ENCODE assay signal across 9 mouse cellular contexts in genomic region chr2:4883009-4883704, GRCm38 (mm10). TPM values are rescaled to one million over a fixed set of nuclear protein-coding genes. Genes with fewer than 3 reads are reported as not detected.
A peak's percentile ranks its signal among the peaks of the same experiment; 100 is the strongest.
DNase-seq lines count a peak whose midpoint lies in the region; ATAC-seq and TF ChIP-seq lines count a peak whose summit lies in the region.
"Had no signal": no experiment of that assay in that cellular context is flagged by ENCODE, and none has a peak within 500 bp of the region (broad histone marks: within the 10 kb centered on the region; RNA-seq: fewer than 3 reads in every experiment).

No protein-coding gene starts in this region.

- H3K27me3 ChIP-seq in ES-Bruce4 (ENCODE audit: control insufficient read depth, insufficient read depth, low read length, poor library complexity, severe bottlenecking) = no peaks in the 10 kb centered on the region
- H3K27me3 ChIP-seq in forebrain, embryonic 12.5 days = no peaks in the 10 kb centered on the region
- H3K27me3 ChIP-seq in liver, embryonic 12.5 days (replicated peaks) = peaks cover 22% of the 10 kb centered on the region
- H3K27me3 ChIP-seq: Patski had no signal

- ATAC-seq in forebrain, embryonic 12.5 days (ENCODE audit: low FRiP score) = no peak
- no peak for ATAC-seq in liver, embryonic 12.5 days

- H3K27ac ChIP-seq in gastrocnemius, adult 2 months = peak overlapping the region; percentile 99; the same call in 1 of the 2 replicates
- H3K27ac ChIP-seq in ES-Bruce4 (ENCODE audit: insufficient read depth, low read length) = peak overlapping the region; percentile 93
- H3K27ac ChIP-seq in forebrain, embryonic 12.5 days = peak overlapping the region; percentile 100
- peak overlapping the region; percentile 94 for H3K27ac ChIP-seq in liver, embryonic 12.5 days

- intact Hi-C loops in gastrocnemius, adult 2 months (cut with DNase I) = no loop called here
- intact Hi-C loops in gastrocnemius, postnatal 36 days (cut with DNase I) = loop anchor here (5.0 kb wide), 1 partner anchor 166 kb away; the partner anchor contains the start of gene Bend7

- H3K36me3 ChIP-seq in ES-Bruce4 (ENCODE audit: control insufficient read depth, insufficient read depth, low read length, poor library complexity, severe bottlenecking) = peaks cover 22% of the 10 kb centered on the region
- peaks cover 36% of the 10 kb centered on the region for H3K36me3 ChIP-seq in forebrain, embryonic 12.5 days (replicated peaks)
- H3K36me3 ChIP-seq in liver, embryonic 12.5 days = peaks cover 42% of the 10 kb centered on the region

- H3K9me3 ChIP-seq in ES-Bruce4 (replicated peaks; ENCODE audit: control insufficient read depth, insufficient read depth, low read length, poor library complexity, severe bottlenecking) = no peaks in the 10 kb centered on the region
- H3K9me3 ChIP-seq in forebrain, embryonic 12.5 days = no peaks in the 10 kb centered on the region
- H3K9me3 ChIP-seq in liver, embryonic 12.5 days (replicated peaks) = no peaks in the 10 kb centered on the region

- TF ChIP-seq CTCF in gastrocnemius, adult 2 months (IDR thresholded peaks at IDR 0.05) = no peak
- no peak for TF ChIP-seq CTCF in ES-Bruce4 (IDR thresholded peaks at IDR 0.05; ENCODE audit: low read depth, low read length)

- DNase-seq in gastrocnemius, adult 2 months = no peak
- no peak for DNase-seq in gastrocnemius, postnatal 36 days
- DNase-seq in thymus, postnatal 0 days (ENCODE audit: low spot score) = peak; percentile 66
- no peak for DNase-seq in urinary bladder, postnatal 4 days (ENCODE audit: low spot score in 2 of 2)
- DNase-seq in cerebellum, adult 8-10 months = no peak

- TF ChIP-seq POLR2A in ES-Bruce4 (IDR thresholded peaks at IDR 0.05; ENCODE audit: insufficient read depth, low read length) = no peak

- H3K4me2 ChIP-seq in forebrain, embryonic 12.5 days = peak overlapping the region; percentile 59
- H3K4me2 ChIP-seq in liver, embryonic 12.5 days = peak overlapping the region; percentile 91

- H3K4me1 ChIP-seq in ES-Bruce4 (ENCODE audit: control insufficient read depth, insufficient read depth, low read length) = peaks cover 1% of the 10 kb centered on the region
- peaks cover 22% of the 10 kb centered on the region for H3K4me1 ChIP-seq in forebrain, embryonic 12.5 days
- peaks cover 25% of the 10 kb centered on the region for H3K4me1 ChIP-seq in liver, embryonic 12.5 days

- H3K4me3 ChIP-seq in gastrocnemius, adult 2 months = peak overlapping the region; percentile 99
- H3K4me3 ChIP-seq in ES-Bruce4 (ENCODE audit: low read depth, low read length) = peak overlapping the region; percentile 64
- peak overlapping the region; percentile 77 for H3K4me3 ChIP-seq in forebrain, embryonic 12.5 days (replicated peaks)
- peak overlapping the region; percentile 98 for H3K4me3 ChIP-seq in liver, embryonic 12.5 days

- TF ChIP-seq EP300 in ES-Bruce4 (IDR thresholded peaks at IDR 0.05; ENCODE audit: insufficient read depth, low read depth, low read length) = no peak

- 2% methylated on average over 18 of the region's 18 CpGs for WGBS in forebrain, embryonic 12.5 days
- WGBS in liver, embryonic 12.5 days (ENCODE audit: insufficient replicate concordance) = 4% methylated on average over 18 of the region's 18 CpGs

- H3K9ac ChIP-seq in ES-Bruce4 (ENCODE audit: low read depth, poor library complexity, severe bottlenecking) = peak overlapping the region; percentile 99
- peak overlapping the region; percentile 97 for H3K9ac ChIP-seq in forebrain, embryonic 12.5 days
- peak overlapping the region; percentile 97 for H3K9ac ChIP-seq in liver, embryonic 12.5 days

RNA-seq across cellular contexts. Expression of gene Sephs1, which starts 1.8 kb away (rescaled TPM):
- 10 to 100 TPM; 17.9 to 19.6 TPM for total RNA-seq in gastrocnemius, adult 2 months (2021)
- 10 to 100 TPM; 16.3 to 16.8 TPM for total RNA-seq in gastrocnemius, postnatal 36 days (2021)
- 59.5 and 61.4 TPM in 2 replicates for polyA plus RNA-seq in ES-Bruce4 (2011; ENCODE audit: insufficient read depth, insufficient read length, low read depth, missing spikeins)
- 132 TPM in 2 replicates for polyA plus RNA-seq in forebrain, embryonic 12.5 days (2016; fragmentation: Nextera tagmentation; extraction: Ambion mirVana)
- 47.6 and 49.2 TPM in 2 replicates for polyA plus RNA-seq in liver, embryonic 12.5 days (2016; fragmentation: Nextera tagmentation; extraction: Ambion mirVana)
- 56.7 and 57.1 TPM in 2 replicates for polyA plus RNA-seq in thymus, postnatal 0 days (2015; fragmentation: Nextera tagmentation; extraction: Ambion mirVana)

RNA-seq across cellular contexts. Expression of gene Phyh, which starts 35.7 kb away (rescaled TPM):
- total RNA-seq in gastrocnemius, adult 2 months (2021) = 100 to 1,000 TPM; 179 to 280 TPM
- total RNA-seq in gastrocnemius, postnatal 36 days (2021) = 100 to 1,000 TPM; 175 to 183 TPM
- 45.4 and 54.2 TPM in 2 replicates for polyA plus RNA-seq in ES-Bruce4 (2011; ENCODE audit: insufficient read depth, insufficient read length, low read depth, missing spikeins)
- 43.4 and 44.0 TPM in 2 replicates for polyA plus RNA-seq in forebrain, embryonic 12.5 days (2016; fragmentation: Nextera tagmentation; extraction: Ambion mirVana)
- 38.7 and 39.2 TPM in 2 replicates for polyA plus RNA-seq in liver, embryonic 12.5 days (2016; fragmentation: Nextera tagmentation; extraction: Ambion mirVana)
- polyA plus RNA-seq in thymus, postnatal 0 days (2015; fragmentation: Nextera tagmentation; extraction: Ambion mirVana) = 20.3 and 22.4 TPM in 2 replicates
